Mouse (Mus musculus) CH12.LX (cell line): ENCODE data around the gene Smco2. TPM values are rescaled to one million over a fixed set of nuclear protein-coding genes. Genes with fewer than 3 reads are reported as not detected.

Experiments used
- DNase-seq: peaks from one replicate; pipeline ENCODE4 v3.0.0-alpha.2; 2013; ENCODE audit errors: extremely low read depth
- H3K27ac ChIP-seq: 2 replicates; pipeline ENCODE4 v1.5.1; 2012; ENCODE audit warnings: low read depth, mild to moderate bottlenecking, control low read depth, moderate library complexity; ENCODE audit not compliant: insufficient read depth
- H3K27me3 ChIP-seq: replicated peaks from 2 replicates; pipeline ENCODE3; 2012; ENCODE audit warnings: inconsistent platforms
- H3K36me3 ChIP-seq, 2 experiments: replicated peaks in 1 of 2; 2 replicates each; pipeline versions ENCODE3 to v1.6.1; 2012; ENCODE audit warnings: inconsistent platforms in 1 of 2, low read length in 1 of 2, mild to moderate bottlenecking in 1 of 2, mixed read lengths in 1 of 2, moderate library complexity in 1 of 2; ENCODE audit not compliant: control insufficient read depth in 1 of 2, insufficient read depth in 1 of 2
- H3K4me1 ChIP-seq, 2 experiments: 2 replicates each; pipeline ENCODE4 v1.6.1; 2012; ENCODE audit warnings: inconsistent platforms in 1 of 2, moderate library complexity in 1 of 2; ENCODE audit not compliant: insufficient read depth in 2 of 2, control insufficient read depth in 1 of 2
- H3K4me2 ChIP-seq: 2 replicates; pipeline ENCODE4 v1.6.1; 2012; ENCODE audit warnings: low read depth, mild to moderate bottlenecking, control low read depth; ENCODE audit not compliant: poor library complexity, insufficient read depth, severe bottlenecking
- H3K4me3 ChIP-seq, 3 experiments: fragments of 150-350 bp in 1 of 3; sonication (generic) in 1 of 3; replicated peaks in 1 of 3; 2 replicates each; pipeline versions ENCODE3 to v1.5.1; 2011 to 2012; ENCODE audit warnings: low read depth in 2 of 3, low read length in 2 of 3, mild to moderate bottlenecking in 2 of 3, moderate library complexity in 2 of 3, control low read depth in 1 of 3, improper control_type of control experiment in 1 of 3, inconsistent platforms in 1 of 3, mixed read lengths in 1 of 3; ENCODE audit not compliant: poor library complexity in 1 of 3
- H3K79me2 ChIP-seq: replicated peaks from 2 replicates; pipeline ENCODE4 v1.6.1; 2012; ENCODE audit warnings: mild to moderate bottlenecking, moderate library complexity; ENCODE audit not compliant: control insufficient read depth, poor library complexity, insufficient read depth, severe bottlenecking; ENCODE audit errors: extremely low read depth
- H3K9ac ChIP-seq: 2 replicates; pipeline ENCODE4 v1.6.1; 2012; ENCODE audit warnings: low read depth, mild to moderate bottlenecking, control low read depth, moderate library complexity; ENCODE audit not compliant: insufficient read depth
- H3K9me3 ChIP-seq: replicated peaks from 2 replicates; pipeline ENCODE3; 2012; ENCODE audit warnings: low read length, inconsistent platforms, mixed read lengths
- BHLHE40 ChIP-seq: IDR thresholded peaks from 2 replicates; pipeline ENCODE4 v1.6.1; 2011; ENCODE audit warnings: mild to moderate bottlenecking, low read depth, low read length, improper control_type of control experiment
- CHD1 ChIP-seq: IDR thresholded peaks from 2 replicates; pipeline ENCODE4 v1.6.1; 2012; ENCODE audit warnings: low read depth, low read length, improper control_type of control experiment, inconsistent platforms
- CTCF ChIP-seq, 2 experiments: IDR thresholded peaks in 1 of 2; conservative IDR thresholded peaks in 1 of 2; 2 replicates each; pipeline ENCODE4 v1.5.1; 2011 to 2012; ENCODE audit warnings: low read depth in 2 of 2, low read length in 2 of 2, improper control_type of control experiment in 1 of 2, inconsistent platforms in 1 of 2, mild to moderate bottlenecking in 1 of 2, moderate library complexity in 1 of 2
- E2F4 ChIP-seq: IDR thresholded peaks from 2 replicates; pipeline ENCODE4 v1.6.1; 2011; ENCODE audit warnings: low read depth, low read length, improper control_type of control experiment; ENCODE audit not compliant: insufficient replicate concordance
- HCFC1 ChIP-seq: IDR thresholded peaks from 2 replicates; pipeline ENCODE4 v1.6.1; 2012; ENCODE audit warnings: low read depth, mild to moderate bottlenecking, inconsistent platforms, low read length, improper control_type of control experiment
- JUN ChIP-seq: IDR thresholded peaks from 2 replicates; pipeline ENCODE4 v1.6.1; 2011; ENCODE audit warnings: low read depth, mild to moderate bottlenecking, low read length, improper control_type of control experiment, moderate library complexity; ENCODE audit not compliant: insufficient read depth
- JUND ChIP-seq: conservative IDR thresholded peaks from 2 replicates; pipeline ENCODE4 v1.6.1; 2011; ENCODE audit warnings: low read depth, low read length, improper control_type of control experiment
- KAT2A ChIP-seq: IDR thresholded peaks from 2 replicates; pipeline ENCODE4 v1.6.1; 2012; ENCODE audit warnings: low read length, improper control_type of control experiment, inconsistent platforms; ENCODE audit not compliant: insufficient replicate concordance
- MAFK ChIP-seq: IDR thresholded peaks from 2 replicates; pipeline ENCODE4 v1.6.1; 2011; ENCODE audit warnings: low read length, improper control_type of control experiment; ENCODE audit not compliant: insufficient replicate concordance
- MAX ChIP-seq: IDR thresholded peaks from 2 replicates; pipeline ENCODE4 v1.6.1; 2011; ENCODE audit warnings: low read length, improper control_type of control experiment
- MAZ ChIP-seq: IDR thresholded peaks from 2 replicates; pipeline ENCODE4 v1.6.1; 2012; ENCODE audit warnings: low read depth, mild to moderate bottlenecking, inconsistent platforms, low read length, improper control_type of control experiment, moderate library complexity
- MEF2A ChIP-seq: IDR thresholded peaks from 2 replicates; pipeline ENCODE4 v1.6.1; 2014; ENCODE audit warnings: low read depth, mild to moderate bottlenecking, inconsistent platforms, low read length, improper control_type of control experiment, borderline replicate concordance
- MXI1 ChIP-seq: IDR thresholded peaks from 2 replicates; pipeline ENCODE4 v1.6.1; 2011; ENCODE audit warnings: mild to moderate bottlenecking, low read depth, low read length, improper control_type of control experiment
- NRF1 ChIP-seq: IDR thresholded peaks from 2 replicates; pipeline ENCODE4 v1.6.1; 2014; ENCODE audit warnings: low read depth, mild to moderate bottlenecking, inconsistent platforms, low read length, improper control_type of control experiment, moderate library complexity
- PAX5 ChIP-seq: IDR thresholded peaks from 2 replicates; pipeline ENCODE4 v1.6.1; 2012; ENCODE audit warnings: low read length, inconsistent platforms, mixed read lengths
- POLR2A ChIP-seq: IDR thresholded peaks from 2 replicates; pipeline ENCODE4 v1.6.1; 2011; ENCODE audit warnings: low read depth, mild to moderate bottlenecking, improper control_type of control experiment, low read length
- POLR2AphosphoS2 ChIP-seq: IDR thresholded peaks from 2 replicates; pipeline ENCODE4 v1.6.1; 2011; ENCODE audit warnings: low read depth, low read length, improper control_type of control experiment
- RAD21 ChIP-seq: IDR thresholded peaks from 2 replicates; pipeline ENCODE4 v1.6.1; 2011; ENCODE audit warnings: low read depth, mild to moderate bottlenecking, low read length, improper control_type of control experiment, moderate library complexity
- RCOR1 ChIP-seq: conservative IDR thresholded peaks from 2 replicates; pipeline ENCODE4 v1.6.1; 2012; ENCODE audit warnings: low read depth, mild to moderate bottlenecking, inconsistent platforms, low read length, improper control_type of control experiment
- SIN3A ChIP-seq: IDR thresholded peaks from 2 replicates; pipeline ENCODE4 v1.6.1; 2012; ENCODE audit warnings: low read length, improper control_type of control experiment, inconsistent platforms
- SMC3 ChIP-seq: IDR thresholded peaks from 2 replicates; pipeline ENCODE4 v1.6.1; 2011; ENCODE audit warnings: low read depth, low read length, improper control_type of control experiment
- UBTF ChIP-seq: IDR thresholded peaks from 2 replicates; pipeline ENCODE4 v1.6.1; 2012; ENCODE audit warnings: low read depth, mild to moderate bottlenecking, inconsistent platforms, low read length, improper control_type of control experiment, moderate library complexity
- USF1 ChIP-seq: IDR thresholded peaks from 2 replicates; pipeline ENCODE4 v1.6.1; 2014; ENCODE audit warnings: low read depth, mild to moderate bottlenecking, inconsistent platforms, low read length, improper control_type of control experiment
- USF2 ChIP-seq: conservative IDR thresholded peaks from 2 replicates; pipeline ENCODE4 v1.6.1; 2011; ENCODE audit warnings: low read depth, low read length, improper control_type of control experiment
- ZC3H11A ChIP-seq: IDR thresholded peaks from 2 replicates; pipeline ENCODE4 v1.6.1; 2012; ENCODE audit warnings: low read depth, mild to moderate bottlenecking, inconsistent platforms, low read length, improper control_type of control experiment
- ZMIZ1 ChIP-seq: IDR thresholded peaks from 2 replicates; pipeline ENCODE4 v1.6.1; 2012; ENCODE audit warnings: low read depth, mild to moderate bottlenecking, inconsistent platforms, low read length, improper control_type of control experiment
- ZNF384 ChIP-seq: IDR thresholded peaks from 2 replicates; pipeline ENCODE4 v1.6.1; 2012; ENCODE audit warnings: low read depth, low read length, improper control_type of control experiment, inconsistent platforms
- dilution Hi-C: fragments of 300-500 bp; cut with MboI; formaldehyde crosslinking; loops from 2 replicates; pipeline ENCODE4 v1.14.3; 2020; ENCODE audit warnings: low sequenced_read_pairs; ENCODE audit not compliant: extremely low pct_unique_long_range_greater_than_20kb, extremely low pct_ligation_motif_present
- in situ Hi-C: fragments of 300-500 bp; cut with MboI; formaldehyde crosslinking; loops from 3 replicates; pipeline ENCODE4 v1.14.3; 2019; ENCODE audit warnings: low sequenced_read_pairs, low pct_ligation_motif_present, low pct_unique_long_range_greater_than_20kb, mixed read lengths
- polyA plus RNA-seq: library from polyadenylated mRNA; unstranded; fragments of >175 nt; gene quantifications from 2 replicates; pipeline ENCODE4 v1.2.1, GENCODE M21; 2012; ENCODE audit warnings: low read depth; ENCODE audit not compliant: insufficient read length
- total RNA-seq, 2 experiments: library from RNA; depleted of rRNA; stranded (reverse); fragments of 300-350 nt in 1 of 2; fragments of >200 nt in 1 of 2; gene quantifications; 2 replicates each; pipeline ENCODE4 v1.2.3; 2012 to 2014

The Smco2 gene
- total and polyA plus RNA-seq, 3 experiments, result not detected

GRCm38 (mm10) chr6:146865701-146866100 lies 15.8 kb downstream of the Smco2 start:
- Histone ChIP-seq H3K79me2 (no peaks in the 10 kb centered on the region), H3K27ac (no peak overlapping the region)

GRCm38 (mm10) chr6:146871975-146872374 lies 22.1 kb downstream of the Smco2 start:
- Histone ChIP-seq H3K9ac (no peak overlapping the region), H3K9me3 (peaks cover 3% of the 10 kb centered on the region), H3K79me2 (no peaks in the 10 kb centered on the region), H3K4me3 (no peak overlapping the region), H3K36me3 (no peaks in the 10 kb centered on the region), H3K27me3 (no peaks in the 10 kb centered on the region), H3K27ac (no peak overlapping the region), H3K4me1 (0 out of 4 replicates have a peak, but pooled peaks cover 0 to 2% of the 10 kb centered on the region in 2 experiments), H3K4me2 (no peak overlapping the region)
- no peak for TF ChIP-seq CHD1
- TF ChIP-seq SMC3, result no peak
- TF ChIP-seq JUND, result no peak
- no peak for TF ChIP-seq USF2
- TF ChIP-seq JUN, result no peak
- TF ChIP-seq ZMIZ1, result no peak
- no peak for TF ChIP-seq MAZ
- DNase-seq, result no peak
- dilution Hi-C loops (no loop called here), in situ Hi-C loops (no loop called here)

More at GRCm38 (mm10) chr6:146865701-146866100, 15.8 kb downstream of the Smco2 start:
- Histone ChIP-seq H3K4me3 (no peak overlapping the region), H3K4me1 (0 out of 4 replicates have a peak, but pooled peaks cover 0 to 2% of the 10 kb centered on the region in 2 experiments), H3K4me2 (no peak overlapping the region)
- DNase-seq, result peak; percentile 25
- TF ChIP-seq MAX (no peak), HCFC1 (no peak), RCOR1 (no peak), SMC3 (peak; percentile 27; the same call in 1 of the 2 replicates), CTCF (conservative IDR thresholded peaks at IDR 0.05 in 1 of 2, IDR thresholded peaks at IDR 0.05 in 1 of 2; ENCODE audit: low read depth in 2 of 2, low read length in 2 of 2) (peak in 1 of 2 experiments; percentile 58; a peak in 2 of 4 replicates), ZC3H11A (no peak), POLR2A (no peak), RAD21 (peak; percentile 41)
- TF ChIP-seq, all 38 proteins: peak for 3
- in situ Hi-C loops, result no loop called here
- no peaks in the 10 kb centered on the region for H3K9me3 ChIP-seq
- dilution Hi-C loops, result no loop called here
- H3K9ac ChIP-seq, result no peak overlapping the region
- H3K27me3 ChIP-seq, result no peaks in the 10 kb centered on the region
- H3K36me3 ChIP-seq, result no peaks in the 10 kb centered on the region

- Histone ChIP-seq H3K79me2 (no peaks in the 10 kb centered on the region), H3K9ac (no peak overlapping the region), H3K27me3 (no peaks in the 10 kb centered on the region), H3K4me3 (no peak overlapping the region), H3K4me2 (no peak overlapping the region), H3K27ac (no peak overlapping the region), H3K4me1 (no peaks in the 10 kb centered on the region), H3K9me3 (peaks cover 10% of the 10 kb centered on the region), H3K36me3 (no peaks in the 10 kb centered on the region)
- TF ChIP-seq USF1, result no peak
- no peak for TF ChIP-seq MEF2A
- TF ChIP-seq E2F4, result no peak
- TF ChIP-seq PAX5, result no peak
- no peak for TF ChIP-seq SIN3A
- no peak for TF ChIP-seq POLR2A
- no peak for TF ChIP-seq RCOR1
- TF ChIP-seq KAT2A, result no peak
- TF ChIP-seq POLR2AphosphoS2, result no peak
- no peak for TF ChIP-seq BHLHE40
- TF ChIP-seq UBTF, result no peak
- TF ChIP-seq NRF1, result no peak
- no peak for TF ChIP-seq ZNF384
- TF ChIP-seq MXI1, result no peak
- no peak for TF ChIP-seq MAFK
- TF ChIP-seq MAX, result no peak
- in situ Hi-C loops (no loop called here), dilution Hi-C loops (no loop called here)
- DNase-seq, result no peak
Observed at GRCm38 (mm10) chr6:146874415-146874814, 24.5 kb downstream of the Smco2 start.
